Mouse (Mus musculus) kidney, postnatal 0 days (tissue): ENCODE data around the gene Tbc1d15. TPM values are rescaled to one million over a fixed set of nuclear protein-coding genes. Genes with fewer than 3 reads are reported as not detected.

Experiments
- ATAC-seq: fragments of 200-750 bp; cut with Nextera tagmentation; replicated peaks from 2 replicates; pipeline ENCODE4 v1.8.0; 2017; ENCODE audit warnings: low read depth, moderate number of reproducible peaks, moderate TSS enrichment, moderate library complexity; ENCODE audit not compliant: low FRiP score
- DNase-seq: peaks from one replicate; pipeline ENCODE4 v3.0.0-alpha.2; 2016; ENCODE audit warnings: low spot score
- H3K27ac ChIP-seq: fragments of 300-500 bp; sonication (generic); 2 replicates; pipeline ENCODE4 v1.5.1; 2014; ENCODE audit warnings: mild to moderate bottlenecking
- H3K27me3 ChIP-seq: fragments of 300-500 bp; sonication (generic); 2 replicates; pipeline ENCODE4 v1.6.1; 2014; ENCODE audit warnings: low read length, mixed read lengths; ENCODE audit not compliant: insufficient read depth
- H3K36me3 ChIP-seq: fragments of 300-500 bp; sonication (generic); 2 replicates; pipeline ENCODE4 v1.6.1; 2014; ENCODE audit warnings: low read length, mixed read lengths; ENCODE audit not compliant: insufficient read depth
- H3K4me1 ChIP-seq: fragments of 300-500 bp; sonication (generic); replicated peaks from 2 replicates; pipeline ENCODE4 v1.6.1; 2014; ENCODE audit warnings: antibody characterized with exemption, low read length, mixed read lengths; ENCODE audit not compliant: insufficient read depth
- H3K4me2 ChIP-seq: fragments of 300-500 bp; sonication (generic); 2 replicates; pipeline ENCODE4 v1.6.1; 2014; ENCODE audit warnings: mild to moderate bottlenecking, low read length, moderate library complexity, mixed read lengths
- H3K4me3 ChIP-seq: fragments of 300-500 bp; sonication (generic); replicated peaks from 2 replicates; pipeline ENCODE4 v1.5.1; 2014; ENCODE audit warnings: low read depth, low read length
- H3K9ac ChIP-seq: fragments of 300-500 bp; sonication (generic); 2 replicates; pipeline ENCODE4 v1.6.1; 2014; ENCODE audit warnings: low read depth, low read length
- H3K9me3 ChIP-seq: fragments of 300-500 bp; sonication (generic); replicated peaks from 2 replicates; pipeline ENCODE4 v1.6.1; 2016; ENCODE audit warnings: low read length, inconsistent platforms, mixed read lengths
- CTCF ChIP-seq: IDR thresholded peaks from 2 replicates; pipeline ENCODE4 v1.5.1; 2016; ENCODE audit warnings: antibody characterized with exemption, low read depth, mild to moderate bottlenecking, moderate library complexity
- WGBS: fragments of 180-500 bp; shearing (Covaris S2); extraction: QIAGEN DNeasy Blood & Tissue Kit; methylation state at CpG from one replicate; pipeline ENCODE4 v1.1.7; 2014; 5-methylcytosine and 5-hydroxymethylcytosine counted together
- polyA plus RNA-seq: library from polyadenylated mRNA; unstranded; fragments of >200 nt; fragmentation: Nextera tagmentation; extraction: Ambion mirVana; gene quantifications from 2 replicates; pipeline ENCODE4 v1.2.1, GENCODE M21; 2015

Tbc1d15 gene
- polyA plus RNA-seq, 1 experiment from 2014 or later: 52.5 TPM

GRCm38 (mm10) chr10:115212916-115213580, 38.2 kb downstream of the Tbc1d15 start:
- no peak overlapping the region for H3K4me2 ChIP-seq
- peaks cover 31% of the 10 kb centered on the region for H3K36me3 ChIP-seq
- WGBS: 92% methylated on average over 11 of the region's 11 CpGs
- no peak overlapping the region for H3K9ac ChIP-seq
- H3K4me3 ChIP-seq: no peak overlapping the region
- no peaks in the 10 kb centered on the region for H3K27me3 ChIP-seq
- no peak overlapping the region for H3K27ac ChIP-seq
- DNase-seq (no peak), ATAC-seq (no peak)
- no peaks in the 10 kb centered on the region for H3K9me3 ChIP-seq
- no peaks in the 10 kb centered on the region for H3K4me1 ChIP-seq
- no peak for TF ChIP-seq CTCF

- 71% methylated on average over 3 of the region's 3 CpGs for WGBS
- DNase-seq (no peak), ATAC-seq (no peak)
- H3K4me2 ChIP-seq: no peak overlapping the region
- H3K9me3 ChIP-seq: no peaks in the 10 kb centered on the region
- H3K9ac ChIP-seq: no peak overlapping the region
- peaks cover 10% of the 10 kb centered on the region; the same call in 1 of the 2 replicates for H3K36me3 ChIP-seq
- no peak overlapping the region for H3K4me3 ChIP-seq
- no peak for TF ChIP-seq CTCF
- no peak overlapping the region for H3K27ac ChIP-seq
- no peaks in the 10 kb centered on the region for H3K4me1 ChIP-seq
- H3K27me3 ChIP-seq: no peaks in the 10 kb centered on the region
These were observed 45.4 kb downstream of the Tbc1d15 start for GRCm38 (mm10) chr10:115205825-115206224.

- 72% methylated on average over 1 of the region's 1 CpGs for WGBS
- H3K27ac ChIP-seq: no peak overlapping the region
- TF ChIP-seq CTCF: no peak
- no peak overlapping the region for H3K9ac ChIP-seq
- H3K27me3 ChIP-seq: no peaks in the 10 kb centered on the region
- H3K36me3 ChIP-seq: peaks cover 10% of the 10 kb centered on the region; the same call in 1 of the 2 replicates
- H3K4me2 ChIP-seq: no peak overlapping the region
- H3K9me3 ChIP-seq: no peaks in the 10 kb centered on the region
- ATAC-seq: no peak
- DNase-seq: no peak
- no peaks in the 10 kb centered on the region for H3K4me1 ChIP-seq
- no peak overlapping the region for H3K4me3 ChIP-seq
These were observed 46.0 kb downstream of the Tbc1d15 start for GRCm38 (mm10) chr10:115205284-115205683.

GRCm38 (mm10) chr10:115191214-115191613, 60.1 kb downstream of the Tbc1d15 start:
- Histone ChIP-seq H3K4me3 (no peak overlapping the region), H3K9me3 (no peaks in the 10 kb centered on the region), H3K9ac (no peak overlapping the region), H3K36me3 (no peaks in the 10 kb centered on the region), H3K4me2 (no peak overlapping the region), H3K4me1 (no peaks in the 10 kb centered on the region), H3K27me3 (no peaks in the 10 kb centered on the region), H3K27ac (no peak overlapping the region)
- 86% methylated on average over 7 of the region's 7 CpGs for WGBS
- DNase-seq (no peak), ATAC-seq (no peak)
- TF ChIP-seq CTCF: no peak

GRCm38 (mm10) chr10:115187390-115187789, 63.9 kb downstream of the Tbc1d15 start:
- WGBS: 84% methylated on average over 1 of the region's 1 CpGs
- no peaks in the 10 kb centered on the region for H3K4me1 ChIP-seq
- ATAC-seq (no peak), DNase-seq (no peak)
- no peak for TF ChIP-seq CTCF
- H3K36me3 ChIP-seq: no peaks in the 10 kb centered on the region
- H3K9ac ChIP-seq: no peak overlapping the region
- no peaks in the 10 kb centered on the region for H3K27me3 ChIP-seq
- no peak overlapping the region for H3K27ac ChIP-seq
- H3K4me3 ChIP-seq: no peak overlapping the region
- no peaks in the 10 kb centered on the region for H3K9me3 ChIP-seq
- H3K4me2 ChIP-seq: no peak overlapping the region

GRCm38 (mm10) chr10:115184697-115185096, 66.6 kb downstream of the Tbc1d15 start, which contains the start of gene Tph2:
Tph2 (minus strand) TSS chr10:115185022.
- no peaks in the 10 kb centered on the region for H3K36me3 ChIP-seq
- no peak within 1 kb of the TSS for H3K4me2 ChIP-seq
- H3K9me3 ChIP-seq: no peaks in the 10 kb centered on the region
- H3K9ac ChIP-seq: no peak within 1 kb of the TSS
- peak; percentile 85 for TF ChIP-seq CTCF
- WGBS: 6% methylated on average over 9 of the region's 9 CpGs
- H3K27ac ChIP-seq: no peak within 1 kb of the TSS
- H3K4me1 ChIP-seq: no peaks in the 10 kb centered on the region
- ATAC-seq (peak; percentile 69; the same call in 1 of the 2 replicates), DNase-seq (peak; percentile 89)
- H3K27me3 ChIP-seq: no peaks in the 10 kb centered on the region
- H3K4me3 ChIP-seq: no peak within 1 kb of the TSS
